9 mouse cellular contexts compared by ENCODE assay signal in the genomic region with DNA sequence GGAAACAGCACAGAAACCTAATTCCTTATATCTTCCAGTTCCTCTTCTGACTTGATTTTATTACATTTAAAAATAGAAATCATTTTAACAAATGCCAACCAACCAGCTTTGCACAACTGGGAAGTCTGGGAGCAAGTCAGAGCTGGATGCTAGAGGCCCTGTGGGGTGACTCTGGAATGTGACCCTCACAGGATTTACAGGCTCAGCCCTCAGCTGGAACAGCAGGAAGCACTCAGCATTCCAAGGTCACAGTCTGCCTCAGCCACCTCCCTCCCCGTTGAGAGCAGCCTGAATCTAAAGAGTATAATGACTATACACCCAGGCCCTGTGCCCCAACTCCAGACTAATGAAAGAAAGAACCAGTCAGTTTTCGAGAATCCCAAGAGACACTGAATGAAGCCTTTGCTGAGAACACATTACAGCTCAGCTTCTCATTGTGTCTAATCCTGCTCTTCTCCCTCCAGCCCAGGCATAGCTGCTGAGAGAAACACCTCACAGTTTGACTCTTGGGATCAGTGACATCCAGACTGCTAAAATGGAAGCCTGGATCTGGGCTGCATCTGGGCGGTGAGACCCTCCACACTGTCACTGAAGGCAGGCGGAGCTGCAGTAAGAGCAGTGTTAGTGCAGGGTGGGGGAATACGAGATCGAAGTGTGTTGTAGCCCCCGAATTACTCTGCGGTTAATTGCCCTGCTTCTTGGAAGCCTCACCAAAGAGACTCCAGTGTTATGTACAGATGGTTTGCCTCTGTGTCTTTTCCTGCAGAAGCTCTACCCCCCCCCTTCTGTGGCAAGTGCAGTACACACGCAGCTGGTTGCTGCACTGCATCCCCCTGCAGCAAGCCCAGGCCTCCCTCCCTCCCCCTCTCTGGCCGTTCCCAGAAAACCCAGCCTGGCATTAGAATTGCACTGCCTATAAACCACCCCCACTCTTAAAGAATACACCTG. TPM values are rescaled to one million over a fixed set of nuclear protein-coding genes. Genes with fewer than 3 reads are reported as not detected.
DNase-seq lines count a peak whose midpoint lies in the region; ATAC-seq and TF ChIP-seq lines count a peak whose summit lies in the region.
"Had no signal": no experiment of that assay in that cellular context is flagged by ENCODE, and none has a peak within 500 bp of the region (broad histone marks: within the 10 kb centered on the region; RNA-seq: fewer than 3 reads in every experiment).

No protein-coding gene starts in this region.

- DNase-seq in midbrain, embryonic 10.5 days (ENCODE audit: low spot score), result peak; percentile 31
- DNase-seq in midbrain, postnatal 0 days (ENCODE audit: low spot score), result no peak
- peak; percentile 49 for DNase-seq in embryo, embryonic 11.5 days (ENCODE audit: low read depth, low spot score)
- DNase-seq in spleen, postnatal 14 days (ENCODE audit: low spot score in 2 of 2), result no peak
- DNase-seq in gastrocnemius, postnatal 25 days, result no peak
- no peak for DNase-seq in frontal cortex, postnatal 14 days (ENCODE audit: low spot score in 2 of 2)

- no peak overlapping the region for H3K4me2 ChIP-seq in midbrain, postnatal 0 days (ENCODE audit: low read depth, low read length, poor library complexity, severe bottlenecking)
- no peak overlapping the region for H3K4me2 ChIP-seq in kidney, embryonic 14.5 days (replicated peaks; ENCODE audit: low read depth, low read length)
- H3K4me2 ChIP-seq in neural tube, embryonic 14.5 days (ENCODE audit: low read depth, low read length), result no peak overlapping the region

- 71% methylated on average over 10 of the region's 10 CpGs for WGBS in midbrain, embryonic 10.5 days
- 65% methylated on average over 10 of the region's 10 CpGs for WGBS in midbrain, postnatal 0 days
- 38% methylated on average over 10 of the region's 10 CpGs for WGBS in kidney, embryonic 14.5 days
- WGBS in neural tube, embryonic 14.5 days, result 40% methylated on average over 10 of the region's 10 CpGs

- H3K27me3 ChIP-seq in midbrain, embryonic 10.5 days (ENCODE audit: low read depth, poor library complexity, severe bottlenecking), result no peaks in the 10 kb centered on the region
- H3K27me3 ChIP-seq in midbrain, postnatal 0 days (ENCODE audit: insufficient read depth, low read length), result no peaks in the 10 kb centered on the region
- no peaks in the 10 kb centered on the region for H3K27me3 ChIP-seq in kidney, embryonic 14.5 days (ENCODE audit: control insufficient read depth, insufficient read depth, low read length)
- H3K27me3 ChIP-seq in neural tube, embryonic 14.5 days (ENCODE audit: control insufficient read depth, insufficient read depth, low read length), result no peaks in the 10 kb centered on the region

- 0 out of 2 replicates have a peak, but pooled peaks cover 7% of the 10 kb centered on the region for H3K4me1 ChIP-seq in midbrain, embryonic 10.5 days
- no peaks in the 10 kb centered on the region for H3K4me1 ChIP-seq in midbrain, postnatal 0 days (ENCODE audit: insufficient read depth, low read length)
- H3K4me1 ChIP-seq in kidney, embryonic 14.5 days (ENCODE audit: control insufficient read depth, insufficient read depth, low read length), result 0 out of 2 replicates have a peak, but pooled peaks cover 3% of the 10 kb centered on the region
- H3K4me1 ChIP-seq in neural tube, embryonic 14.5 days (ENCODE audit: control insufficient read depth, insufficient read depth, low read length), result no peaks in the 10 kb centered on the region

- peak overlapping the region; percentile 42; the same call in 1 of the 2 replicates for H3K27ac ChIP-seq in midbrain, embryonic 10.5 days (replicated peaks)
- no peak overlapping the region for H3K27ac ChIP-seq in midbrain, postnatal 0 days (ENCODE audit: low read depth, low read length)
- peak overlapping the region; percentile 75; the same call in 1 of the 2 replicates for H3K27ac ChIP-seq in kidney, embryonic 14.5 days (ENCODE audit: low read depth, low read length)
- H3K27ac ChIP-seq in neural tube, embryonic 14.5 days (ENCODE audit: low read depth, low read length), result no peak overlapping the region
- H3K27ac ChIP-seq: liver, embryonic 14.5 days had no signal

- no peak for TF ChIP-seq CTCF in midbrain, postnatal 0 days (IDR thresholded peaks at IDR 0.05)

- H3K36me3 ChIP-seq in midbrain, embryonic 10.5 days, result peaks cover 98% of the 10 kb centered on the region
- peaks cover 43% of the 10 kb centered on the region for H3K36me3 ChIP-seq in midbrain, postnatal 0 days (ENCODE audit: insufficient read depth, low read length)
- peaks cover 60% of the 10 kb centered on the region for H3K36me3 ChIP-seq in kidney, embryonic 14.5 days (ENCODE audit: control insufficient read depth, insufficient read depth, low read length)
- H3K36me3 ChIP-seq in neural tube, embryonic 14.5 days (ENCODE audit: control insufficient read depth, insufficient read depth, low read length), result peaks cover 11% of the 10 kb centered on the region; the same call in 1 of the 2 replicates

- no peak for ATAC-seq in midbrain, postnatal 0 days (ENCODE audit: low FRiP score)
- ATAC-seq in kidney, embryonic 14.5 days (ENCODE audit: low FRiP score, low TSS enrichment), result peak; percentile 83
- ATAC-seq in neural tube, embryonic 14.5 days (ENCODE audit: low read depth), result peak; percentile 21; the same call in 1 of the 2 replicates

- H3K4me3 ChIP-seq in midbrain, embryonic 10.5 days, result no peak overlapping the region
- H3K4me3 ChIP-seq in midbrain, postnatal 0 days (ENCODE audit: low read depth, low read length), result no peak overlapping the region
- no peak overlapping the region for H3K4me3 ChIP-seq in kidney, embryonic 14.5 days (ENCODE audit: low read length)
- H3K4me3 ChIP-seq in neural tube, embryonic 14.5 days (ENCODE audit: low read depth, low read length), result no peak overlapping the region

- H3K9me3 ChIP-seq in midbrain, embryonic 10.5 days (replicated peaks), result no peaks in the 10 kb centered on the region
- H3K9me3 ChIP-seq in midbrain, postnatal 0 days (ENCODE audit: low read length), result no peaks in the 10 kb centered on the region
- no peaks in the 10 kb centered on the region for H3K9me3 ChIP-seq in kidney, embryonic 14.5 days (ENCODE audit: control insufficient read depth, low read length)
- no peaks in the 10 kb centered on the region for H3K9me3 ChIP-seq in neural tube, embryonic 14.5 days (ENCODE audit: control insufficient read depth, low read length)

- no peak overlapping the region for H3K9ac ChIP-seq in midbrain, postnatal 0 days (replicated peaks; ENCODE audit: low read length, poor library complexity, severe bottlenecking)
- no peak overlapping the region for H3K9ac ChIP-seq in kidney, embryonic 14.5 days (ENCODE audit: low read depth, low read length)
- H3K9ac ChIP-seq in neural tube, embryonic 14.5 days (replicated peaks; ENCODE audit: low read depth, low read length), result no peak overlapping the region
- H3K9ac ChIP-seq: liver, embryonic 14.5 days had no signal

RNA-seq across cellular contexts. Expression of a gene that starts 8.7 kb away (rescaled TPM):
- polyA plus RNA-seq in midbrain, embryonic 10.5 days (2016; fragmentation: Nextera tagmentation; extraction: Ambion mirVana), result 20.8 and 22.5 TPM in 2 replicates
- 10.6 and 12.5 TPM in 2 replicates for total RNA-seq in midbrain, postnatal 0 days (2014; rRNA removed)
- 6.8 and 8.2 TPM in 2 replicates for polyA plus RNA-seq in midbrain, postnatal 0 days (2015; fragmentation: Nextera tagmentation; extraction: Ambion mirVana)
- polyA plus RNA-seq in kidney, embryonic 14.5 days (2014; fragmentation: Nextera tagmentation; extraction: Ambion mirVana), result 15.3 and 24.8 TPM in 2 replicates
- polyA plus RNA-seq in neural tube, embryonic 14.5 days (2014; fragmentation: Nextera tagmentation; extraction: Ambion mirVana), result 12.0 and 14.8 TPM in 2 replicates
- 10 to 100 TPM; 18.1 to 19.7 TPM for total RNA-seq in gastrocnemius, postnatal 25 days (2021)

RNA-seq across cellular contexts. Expression of a gene that starts 8.8 kb away (rescaled TPM):
- 44.8 and 47.2 TPM in 2 replicates for polyA plus RNA-seq in midbrain, embryonic 10.5 days (2016; fragmentation: Nextera tagmentation; extraction: Ambion mirVana)
- 10.7 and 17.4 TPM in 2 replicates for total RNA-seq in midbrain, postnatal 0 days (2014; rRNA removed)
- 18.5 and 20.1 TPM in 2 replicates for polyA plus RNA-seq in midbrain, postnatal 0 days (2015; fragmentation: Nextera tagmentation; extraction: Ambion mirVana)
- 34.1 and 40.1 TPM in 2 replicates for polyA plus RNA-seq in kidney, embryonic 14.5 days (2014; fragmentation: Nextera tagmentation; extraction: Ambion mirVana)
- 23.7 and 28.2 TPM in 2 replicates for polyA plus RNA-seq in neural tube, embryonic 14.5 days (2014; fragmentation: Nextera tagmentation; extraction: Ambion mirVana)
- total RNA-seq in gastrocnemius, postnatal 25 days (2021), result 1 to 10 TPM; 8.9 to 9.3 TPM

RNA-seq across cellular contexts. Expression of a gene that starts 24.0 kb away (rescaled TPM):
- 0.50 and 0.74 TPM in 2 replicates for polyA plus RNA-seq in midbrain, embryonic 10.5 days (2016; fragmentation: Nextera tagmentation; extraction: Ambion mirVana)
- total RNA-seq in midbrain, postnatal 0 days (2014; rRNA removed), result 10.5 and 16.9 TPM in 2 replicates
- 27.6 and 29.6 TPM in 2 replicates for polyA plus RNA-seq in midbrain, postnatal 0 days (2015; fragmentation: Nextera tagmentation; extraction: Ambion mirVana)
- 0.27 and 0.51 TPM in 2 replicates for polyA plus RNA-seq in kidney, embryonic 14.5 days (2014; fragmentation: Nextera tagmentation; extraction: Ambion mirVana)
- polyA plus RNA-seq in neural tube, embryonic 14.5 days (2014; fragmentation: Nextera tagmentation; extraction: Ambion mirVana), result 4.3 and 5.3 TPM in 2 replicates
- not detected for total RNA-seq in gastrocnemius, postnatal 25 days (2021)
- polyA plus RNA-seq: liver, embryonic 14.5 days had no signal

Comparison
In these comparisons a context has a peak if more than half of its experiments do, and no peak if none do; other contexts are left out.
1. DNase-seq: peak in midbrain, embryonic 10.5 days (single experiment) and embryo, embryonic 11.5 days (single experiment); none in midbrain, postnatal 0 days (single experiment), spleen, postnatal 14 days (0 of 2), gastrocnemius, postnatal 25 days (single experiment) and frontal cortex, postnatal 14 days (0 of 2).
2. H3K27ac ChIP-seq: peak in midbrain, embryonic 10.5 days (single experiment) and kidney, embryonic 14.5 days (single experiment); none in midbrain, postnatal 0 days (single experiment) and neural tube, embryonic 14.5 days (single experiment).